Mouse (Mus musculus) CD4-positive, CD25-positive, alpha-beta regulatory T cell, adult 9 weeks (primary cell): ENCODE results near the gene Ces3a. TPM values are rescaled to one million over a fixed set of nuclear protein-coding genes. Genes with fewer than 3 reads are reported as not detected.

Experiments used
- polyA plus RNA-seq: library from polyadenylated mRNA; unstranded; fragments of 100-300 nt; shearing (Covaris generic); gene quantifications from one replicate; pipeline ENCODE4 v1.2.1, GENCODE M21; 2017

Ces3a gene
- not detected for polyA plus RNA-seq

DNA sequence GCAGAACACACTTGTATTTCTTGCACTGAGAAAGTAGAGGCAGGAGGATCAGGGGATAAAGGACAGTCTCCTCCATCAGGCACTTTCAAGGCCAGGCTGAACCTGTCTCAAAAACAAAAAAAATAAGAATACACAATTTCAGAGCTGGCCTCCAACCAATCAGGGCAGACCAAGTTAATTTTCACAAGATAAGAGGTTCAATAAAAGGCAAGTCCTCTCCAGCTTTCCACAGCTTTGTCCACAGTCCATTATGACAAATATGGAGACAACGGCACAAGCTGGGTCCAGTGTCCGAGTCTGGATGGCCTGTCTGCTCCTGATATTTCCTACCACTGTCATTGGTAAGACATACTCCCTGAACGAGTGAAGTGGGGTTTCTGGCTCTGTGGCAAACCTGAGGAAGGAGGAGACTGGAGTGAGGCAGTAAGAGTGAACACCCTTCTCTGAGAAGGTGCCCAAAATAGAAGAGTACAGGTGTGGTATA, at the start of gene Ces3a:
TSS of gene Ces3a (plus strand) at position 231 of the 484 bp plus-strand sequence.

DNA sequence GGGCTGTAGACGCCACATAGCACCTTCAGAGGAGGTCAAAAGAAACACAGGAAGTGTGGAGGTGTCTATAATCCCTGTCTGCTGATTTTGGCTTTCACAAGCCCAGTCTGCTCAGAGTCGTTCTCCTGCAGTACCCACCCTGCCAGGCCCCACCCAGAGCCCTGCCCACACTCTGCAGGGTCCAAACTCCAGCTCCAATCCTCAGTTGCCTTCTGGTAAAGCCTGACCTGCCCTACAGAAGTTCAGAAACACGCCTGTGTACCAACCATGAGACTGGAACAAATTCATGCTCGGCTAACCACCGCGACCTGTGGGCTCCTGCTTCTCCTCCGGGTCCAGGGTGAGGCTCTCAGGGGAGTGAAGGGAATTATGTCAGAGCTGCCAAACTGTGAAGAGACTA, 47.8 kb upstream of the Ces3a start, which contains the start of gene Ces2h:
TSS of gene Ces2h (plus strand) at position 268 of the 400 bp plus-strand sequence.

DNA sequence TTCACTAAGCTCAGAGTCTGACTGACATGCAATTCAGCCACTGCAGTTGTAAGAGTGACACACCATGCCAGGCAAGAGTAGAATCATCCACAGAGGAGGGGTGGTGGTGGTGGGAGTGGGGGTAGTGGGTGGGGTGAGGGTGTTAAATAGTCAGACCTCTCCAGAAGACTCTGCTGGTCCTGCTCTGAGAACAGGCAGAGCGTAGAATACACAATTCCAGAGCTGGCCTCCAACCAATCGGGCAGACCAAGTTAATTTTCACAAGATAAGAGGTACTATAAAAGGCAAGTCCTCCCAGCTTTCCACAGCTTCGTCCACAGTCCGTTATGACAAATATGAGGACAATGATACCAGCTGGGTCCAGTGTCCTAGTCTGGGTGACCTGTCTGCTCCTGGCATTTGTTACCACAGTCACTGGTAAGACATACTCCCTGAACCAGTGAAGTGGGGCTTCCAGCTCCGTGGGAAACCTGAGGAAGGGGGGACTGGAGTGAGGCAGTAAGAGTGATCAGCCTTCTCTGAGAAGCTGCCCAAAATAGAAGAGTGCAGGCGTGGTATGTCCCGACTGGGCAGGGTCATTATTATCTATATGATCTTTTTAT, 35.1 kb downstream of the Ces3a start, which contains the start of gene Ces3b:
TSS of gene Ces3b (plus strand) at position 305 of the 602 bp plus-strand sequence.

Other genes starting within 250 kb of the Ces3a start
- gene Ces2b, start 217.0 kb upstream of the Ces3a start, polyA plus RNA-seq = not detected
- 26.2 TPM for gene Ces2c, start 201.5 kb upstream of the Ces3a start, polyA plus RNA-seq
- not detected for gene Ces2e, start 122.3 kb upstream of the Ces3a start, polyA plus RNA-seq
- gene Ces2f, start 101.2 kb upstream of the Ces3a start, polyA plus RNA-seq = not detected
- 0.10 TPM for gene Ces2g, start 86.9 kb upstream of the Ces3a start, polyA plus RNA-seq
- gene Ces2h, start 47.7 kb upstream of the Ces3a start, polyA plus RNA-seq = not detected
- gene Ces3b, start 35.2 kb downstream of the Ces3a start, polyA plus RNA-seq = not detected
- not detected for gene Ces4a, start 83.2 kb downstream of the Ces3a start, polyA plus RNA-seq
- gene Cbfb, start 122.1 kb downstream of the Ces3a start, polyA plus RNA-seq = 22.2 TPM
- 24.4 TPM for gene D230025D16Rik, start 176.5 kb downstream of the Ces3a start, polyA plus RNA-seq
- 0.68 TPM for gene B3gnt9, start 206.6 kb downstream of the Ces3a start, polyA plus RNA-seq
- 27.8 TPM for gene Tradd, start 216.0 kb downstream of the Ces3a start, polyA plus RNA-seq
- gene Fbxl8, start 216.0 kb downstream of the Ces3a start, polyA plus RNA-seq = 15.2 TPM
- 0.62 TPM for gene Hsf4, start 221.2 kb downstream of the Ces3a start, polyA plus RNA-seq
- gene Nol3, start 227.5 kb downstream of the Ces3a start, polyA plus RNA-seq = not detected
- gene 4931428F04Rik, start 241.3 kb downstream of the Ces3a start, polyA plus RNA-seq = 2.4 TPM
- 0.76 TPM for gene Exoc3l, start 247.5 kb downstream of the Ces3a start, polyA plus RNA-seq
- gene E2f4, start 249.1 kb downstream of the Ces3a start, polyA plus RNA-seq = 54.4 TPM